Mouse (Mus musculus) c-Kit-positive CD71-negative TER-119-negative erythroid progenitor cells, embryonic 14.5 days (primary cell): ENCODE data around the gene Psma6.

Source experiments
- DNase-seq: peaks from one replicate; pipeline ENCODE4 v3.0.0-alpha.2; 2013; ENCODE audit warnings: low read depth

Psma6 gene

DNA sequence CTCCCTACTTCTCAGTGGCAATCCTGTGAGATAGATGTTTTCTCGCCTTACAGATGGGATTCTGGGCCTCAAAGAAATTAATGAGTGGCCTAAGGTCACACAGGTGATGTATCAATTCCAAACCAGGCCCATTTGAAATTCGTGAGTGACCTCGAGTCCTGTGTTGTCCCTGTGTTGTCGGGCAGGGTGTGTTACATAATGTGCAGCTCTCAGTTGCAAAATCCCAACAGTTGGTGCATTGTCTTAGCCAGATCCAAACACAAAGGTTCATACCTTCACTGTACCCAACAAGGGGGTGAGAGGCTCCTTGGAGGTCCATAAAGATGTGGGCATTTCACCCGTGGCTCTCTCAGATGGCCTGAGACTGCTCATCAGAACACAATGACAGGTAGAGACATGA is 56.4 kb downstream of the Psma6 start:
- no peak for DNase-seq

DNA sequence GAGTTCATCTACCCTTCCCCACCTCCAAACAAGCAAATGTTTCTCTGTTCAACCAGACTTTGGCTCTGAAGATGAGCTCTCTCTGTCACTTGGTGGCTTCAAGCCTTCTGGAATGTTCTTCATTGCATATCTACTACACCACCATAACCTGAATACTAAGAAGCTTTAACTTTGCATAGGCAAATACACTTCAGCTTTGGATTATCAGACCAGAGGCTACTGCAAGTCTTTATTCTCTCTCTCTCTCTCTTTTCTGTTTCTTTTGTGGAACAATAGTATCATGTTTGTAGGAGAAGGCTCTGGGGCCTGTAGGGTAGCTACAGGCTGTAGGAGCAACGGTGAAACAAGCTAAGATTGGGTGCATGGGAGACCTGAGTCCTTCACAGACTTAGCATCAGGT is 58.2 kb downstream of the Psma6 start:
- no peak for DNase-seq

DNA sequence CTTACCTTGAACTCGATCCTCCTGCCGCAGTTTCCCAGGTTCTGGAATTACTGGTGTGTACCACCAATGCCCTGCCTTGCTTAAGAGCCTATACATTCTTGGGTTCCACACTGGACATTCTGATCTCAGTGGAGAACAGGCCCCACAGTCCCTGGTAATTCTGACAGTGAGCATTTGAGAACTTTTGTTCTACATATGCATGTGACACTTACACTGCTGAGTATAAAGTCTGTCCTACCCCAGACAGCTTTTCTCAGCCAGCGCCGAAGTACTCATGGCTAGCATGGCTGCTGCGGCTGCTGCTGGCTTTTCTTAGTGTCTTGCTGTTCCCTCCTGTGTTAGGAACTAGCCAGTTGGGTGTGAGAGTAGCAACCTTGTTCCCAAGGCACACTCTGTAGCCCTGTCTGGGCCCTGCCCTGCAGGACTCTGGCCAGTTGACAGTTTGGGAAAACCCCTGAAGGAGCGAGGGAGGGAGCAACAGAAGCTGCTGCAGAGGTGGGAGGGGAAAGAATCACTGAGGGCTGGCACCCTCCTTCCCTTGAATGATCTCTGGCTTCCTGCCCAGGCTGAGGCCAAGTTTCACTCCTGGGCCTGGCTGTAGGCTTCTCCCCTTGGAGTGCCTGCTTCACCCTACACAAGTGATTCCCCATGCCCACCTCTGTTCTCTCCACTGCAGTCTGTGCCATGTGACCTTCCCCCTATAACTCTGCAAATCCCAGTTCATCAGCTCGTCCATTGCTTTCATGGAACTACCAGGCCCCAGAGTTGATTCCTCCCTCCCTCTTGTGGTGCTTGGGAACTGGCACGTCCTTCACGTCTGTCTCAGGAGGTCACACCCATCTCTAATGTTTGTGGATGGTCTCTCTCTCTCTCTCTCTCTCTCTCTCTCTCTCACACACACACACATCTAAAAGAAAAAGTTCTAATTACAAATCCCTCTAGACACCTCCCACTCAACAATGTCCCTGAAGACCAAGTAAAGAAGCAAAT is 59.1 kb downstream of the Psma6 start:
- no peak for DNase-seq

DNA sequence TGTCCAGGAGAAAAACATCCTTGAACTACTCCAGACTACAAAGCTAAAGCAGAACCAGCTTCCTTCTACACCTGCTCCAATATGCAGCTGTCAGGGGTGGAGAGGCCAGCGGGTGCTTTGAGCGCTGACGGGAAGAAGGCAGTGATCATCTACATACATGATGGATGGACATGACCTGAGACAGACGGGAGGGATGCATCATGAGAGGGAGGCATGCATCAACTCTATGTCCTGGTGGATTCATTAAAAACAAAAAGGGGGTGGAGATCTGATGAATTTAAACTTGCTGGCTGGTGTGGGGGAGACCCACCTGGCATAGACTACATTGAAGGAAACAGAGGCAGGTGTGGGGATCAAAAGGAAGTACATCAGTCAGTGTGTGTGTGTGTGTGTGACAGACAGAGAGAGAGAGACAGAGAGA is 60.0 kb downstream of the Psma6 start:
- DNase-seq, result no peak

DNA sequence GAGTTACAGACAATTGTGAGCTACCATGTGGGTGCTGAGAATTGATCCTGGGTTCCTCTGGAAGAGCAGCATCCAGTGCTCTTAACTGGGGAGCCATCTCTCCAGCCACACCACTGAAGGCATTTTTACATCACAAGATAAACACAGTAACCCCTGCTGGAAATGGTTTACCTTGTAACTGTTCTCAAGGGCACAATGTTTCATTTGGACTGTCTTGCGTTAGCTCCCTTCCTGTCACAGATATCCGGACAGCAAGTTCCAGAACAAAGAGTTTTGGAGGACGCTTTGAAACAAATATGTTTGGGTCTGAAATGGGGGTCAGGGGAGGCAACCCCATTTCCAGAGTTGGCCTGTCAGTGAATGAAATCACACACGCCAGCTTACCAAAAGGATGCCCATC is 61.6 kb downstream of the Psma6 start:
- no peak for DNase-seq

DNA sequence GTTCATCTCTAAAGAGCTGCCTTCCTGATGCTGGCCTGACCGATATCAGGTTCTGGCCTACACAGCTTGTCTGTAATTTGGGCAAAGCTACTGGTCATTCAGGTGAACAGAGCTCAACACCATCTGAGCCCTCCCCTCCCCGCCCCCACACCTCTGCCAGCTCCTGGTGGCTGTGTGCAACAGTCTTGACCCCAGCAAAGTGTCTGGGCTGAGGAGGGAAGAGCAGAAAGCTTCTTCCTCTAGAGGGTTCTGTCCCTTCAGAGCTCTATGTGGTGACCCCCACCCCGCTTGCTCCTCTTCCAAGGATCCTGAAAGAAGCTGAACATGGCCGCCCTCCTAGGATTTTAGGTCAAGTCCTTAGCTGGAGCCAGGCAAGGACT is 62.3 kb downstream of the Psma6 start:
- DNase-seq, result no peak

DNA sequence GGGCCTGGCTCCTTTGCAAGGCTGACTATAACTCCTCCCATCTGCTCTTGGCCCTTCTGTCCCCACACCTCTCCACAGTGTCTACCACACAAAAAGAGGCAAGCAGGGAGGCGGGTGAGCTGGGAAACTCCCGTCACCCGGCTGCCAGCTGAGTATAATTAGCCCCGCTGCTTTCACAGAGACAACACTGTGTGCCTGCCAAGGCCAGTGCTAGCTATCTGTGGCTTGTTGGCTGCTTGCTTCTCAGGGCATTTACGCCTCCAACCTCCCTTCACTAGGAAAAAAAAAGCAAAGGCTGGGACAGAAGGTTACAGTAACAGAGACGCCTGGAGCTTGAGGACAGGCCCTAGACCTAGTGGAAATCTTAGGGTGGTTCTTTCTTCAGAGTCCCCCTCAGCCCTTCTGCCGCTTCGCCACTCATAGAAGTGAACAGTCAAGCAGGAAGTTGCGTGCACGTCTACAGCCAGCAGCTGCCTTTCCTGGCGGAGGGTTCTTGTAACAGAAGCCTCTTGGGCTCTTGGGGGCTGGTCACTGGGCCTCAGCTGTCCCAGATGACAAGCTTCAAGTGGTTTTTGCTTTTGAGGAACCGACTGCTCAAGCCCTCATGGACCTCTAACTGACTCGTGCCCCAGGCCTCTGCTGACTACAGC is 62.8 kb downstream of the Psma6 start:
- DNase-seq, result peak; percentile 55

DNA sequence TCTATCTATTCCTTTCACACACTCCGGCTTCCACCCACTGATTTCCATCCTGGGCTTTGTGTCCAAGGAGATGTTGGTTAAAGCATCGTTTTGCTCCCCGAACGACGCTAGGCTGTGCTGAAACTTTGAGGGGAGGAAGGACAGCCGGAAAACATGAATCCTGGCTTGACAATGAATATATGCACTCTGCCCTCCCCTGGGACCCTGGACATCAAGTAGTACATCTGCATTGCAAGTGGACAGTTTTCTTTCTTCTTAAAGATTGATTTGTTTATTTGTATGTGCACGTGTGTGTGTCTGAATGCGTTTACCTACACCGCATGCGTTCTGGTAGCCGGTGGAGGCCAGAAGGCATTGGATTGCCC is 63.4 kb downstream of the Psma6 start:
- no peak for DNase-seq

DNA sequence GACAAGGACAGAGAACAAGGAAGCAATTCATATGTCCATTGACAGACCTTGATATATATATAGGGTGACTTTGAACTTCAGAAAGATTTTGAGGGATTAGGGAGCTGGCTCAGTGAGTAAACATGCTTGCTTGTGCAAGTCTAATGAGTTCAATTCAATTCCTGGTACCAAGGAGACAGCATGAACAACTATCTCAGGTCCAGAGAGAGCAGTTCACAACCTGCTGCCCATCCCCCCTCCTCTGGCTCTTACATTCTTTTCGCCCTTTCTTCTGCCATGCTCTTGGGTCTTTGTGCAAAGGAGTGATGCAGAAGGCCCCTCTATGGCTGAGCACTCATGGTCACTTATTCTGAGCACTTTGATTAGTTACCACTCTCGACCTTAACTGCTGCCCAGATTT is 64.4 kb downstream of the Psma6 start:
- no peak for DNase-seq

DNA sequence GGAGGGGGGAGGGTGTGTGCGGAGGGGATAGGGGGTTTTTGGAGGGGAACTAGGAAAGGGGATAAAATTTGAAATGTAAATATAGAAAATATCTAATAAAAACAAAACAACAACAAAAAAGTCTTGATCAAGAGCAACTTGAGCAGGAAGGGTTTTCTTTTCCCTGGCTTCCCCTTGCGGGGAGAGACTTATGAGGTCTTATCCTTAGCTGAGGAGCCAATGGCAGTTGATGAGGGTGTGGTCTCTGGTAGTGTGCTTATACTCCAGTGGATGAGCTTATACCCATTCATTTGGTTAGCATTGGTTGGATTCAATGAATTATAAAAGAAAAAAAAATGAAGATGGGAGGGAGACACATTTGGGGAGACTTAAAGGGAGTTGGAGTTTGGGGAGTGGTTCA is 65.0 kb downstream of the Psma6 start:
- no peak for DNase-seq

DNA sequence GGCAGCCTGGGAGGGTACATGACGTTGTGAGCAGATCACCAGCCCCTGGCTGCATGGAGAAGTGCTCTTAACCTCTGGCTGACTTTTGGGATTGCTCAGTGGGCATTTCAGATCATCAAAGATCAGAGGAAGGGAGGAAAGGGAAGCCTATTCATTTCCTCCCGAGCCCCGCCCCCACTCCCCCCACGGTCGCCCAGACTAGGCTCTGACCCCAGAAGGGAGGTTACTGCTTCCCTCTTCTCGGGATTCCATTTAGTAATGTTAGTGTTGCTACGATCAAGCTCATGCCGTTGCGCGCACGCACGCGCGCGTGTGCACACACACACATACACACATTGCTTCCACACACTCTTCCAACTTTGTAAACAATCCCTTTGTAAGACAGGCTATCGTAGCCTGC is 66.4 kb downstream of the Psma6 start:
- no peak for DNase-seq

DNA sequence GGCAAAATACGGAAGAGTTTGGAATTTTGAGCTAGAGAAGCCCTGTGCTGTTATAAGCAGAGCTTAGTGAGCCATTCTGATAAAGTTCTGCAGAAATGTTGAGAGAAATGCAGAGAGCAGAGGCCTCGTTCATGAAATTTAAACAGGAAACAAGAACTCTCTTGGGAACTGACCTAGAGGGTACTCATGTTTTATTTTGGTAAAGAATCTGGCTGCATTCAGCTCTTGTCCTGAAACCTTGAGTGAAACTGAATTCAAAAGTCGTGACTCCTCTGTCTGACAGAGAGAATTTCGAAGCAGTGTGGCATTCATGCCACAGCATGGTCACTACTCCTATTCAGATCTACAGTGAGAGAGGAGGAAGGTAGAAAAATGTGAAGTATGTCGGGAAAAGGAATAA is 68.8 kb downstream of the Psma6 start:
- DNase-seq, result no peak

DNA sequence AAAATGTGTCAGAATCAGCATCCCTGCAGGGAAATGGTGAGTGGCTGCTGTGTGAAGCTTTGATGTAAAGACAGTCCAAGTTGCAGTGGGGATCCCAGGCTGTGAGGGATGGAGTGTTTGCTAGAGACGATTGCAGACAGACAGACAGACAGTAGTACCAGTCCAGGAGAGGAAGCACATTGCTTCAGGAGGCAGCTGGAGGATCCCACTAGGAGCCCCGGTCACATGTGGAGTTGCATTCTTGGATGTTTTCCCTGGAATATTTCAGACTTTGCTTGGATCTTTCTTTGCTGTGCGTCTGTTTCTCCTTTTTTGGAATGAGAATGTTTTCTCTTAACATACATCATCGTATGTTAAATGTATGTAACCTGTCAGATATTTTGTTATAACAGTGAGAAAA is 69.9 kb downstream of the Psma6 start:
- DNase-seq, result no peak

DNA sequence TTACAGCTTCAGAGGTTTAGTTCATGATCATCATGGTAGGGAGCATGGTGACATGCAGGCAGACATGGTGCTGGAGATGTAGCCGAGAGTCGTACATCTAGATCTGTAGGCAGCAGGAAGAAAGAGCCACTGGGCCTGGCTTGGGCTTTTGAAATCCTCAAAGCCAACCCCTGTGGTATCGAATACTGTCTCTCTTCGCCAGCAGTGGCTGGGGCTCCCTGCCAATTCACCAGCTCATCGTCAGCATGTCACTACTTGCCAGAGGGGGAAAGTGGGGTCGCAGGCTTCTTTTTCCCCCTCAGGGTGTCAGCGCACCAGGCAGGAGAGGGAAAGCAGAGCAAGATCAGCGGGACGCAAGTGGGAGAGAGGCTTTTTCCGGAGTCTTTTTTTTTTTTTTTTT is 71.2 kb downstream of the Psma6 start:
- no peak for DNase-seq

DNA sequence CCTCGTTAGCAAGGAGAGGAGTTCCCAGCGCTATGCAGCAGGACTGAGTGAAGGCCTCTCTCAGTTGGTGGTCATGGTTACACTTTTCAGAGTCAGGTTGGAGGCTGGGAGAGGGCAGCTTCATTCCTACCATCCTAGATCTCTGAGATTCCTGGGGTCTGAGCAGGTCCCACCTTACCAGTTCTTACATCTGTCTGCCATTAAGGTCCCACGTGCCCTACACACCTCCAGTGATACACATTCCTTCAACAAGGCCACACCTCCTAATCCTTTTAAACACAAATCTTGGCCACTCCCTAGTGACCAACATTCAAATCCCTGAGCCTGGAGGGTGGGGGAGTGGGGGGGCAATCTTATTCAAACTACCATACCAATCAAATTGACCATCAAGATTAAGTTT is 72.1 kb downstream of the Psma6 start:
- no peak for DNase-seq

DNA sequence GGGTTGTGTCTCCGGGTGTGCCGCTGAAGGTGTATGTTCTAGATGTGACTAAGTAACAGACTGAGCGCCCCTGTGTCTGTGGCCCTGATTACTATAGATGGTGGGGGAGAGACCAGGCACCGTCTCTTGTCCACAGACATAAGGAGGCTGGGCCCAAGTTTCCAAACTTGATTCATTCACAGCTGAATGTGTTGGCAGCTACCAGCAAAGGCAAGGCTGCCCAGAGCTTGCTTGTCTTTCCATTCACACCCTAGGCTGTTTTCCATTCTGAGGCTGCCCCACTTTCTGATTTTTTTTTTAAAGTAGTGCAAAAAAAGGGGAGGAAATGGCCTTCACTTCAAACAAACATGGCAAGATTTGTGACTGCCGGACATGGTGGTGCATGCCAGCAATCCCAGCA is 72.9 kb downstream of the Psma6 start:
- DNase-seq, result no peak

DNA sequence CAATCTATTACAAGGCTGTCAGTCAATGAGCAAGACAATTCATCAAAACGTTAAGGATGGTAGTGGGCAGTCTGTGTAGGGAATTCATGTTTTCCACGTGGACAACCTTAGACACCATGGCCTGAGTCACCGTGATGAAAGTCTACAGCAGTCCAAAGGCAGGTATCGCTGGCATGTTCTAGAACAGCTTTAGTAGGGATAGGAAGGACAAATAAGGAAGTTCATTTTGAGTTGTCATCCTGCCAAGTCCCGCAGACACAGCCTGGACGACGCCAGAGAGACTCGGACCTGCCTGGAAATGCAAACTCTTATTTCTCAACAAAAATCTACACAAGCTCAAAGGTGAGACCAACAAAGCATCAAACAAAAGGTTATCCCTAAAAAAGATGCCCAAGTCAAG is 75.7 kb downstream of the Psma6 start:
- no peak for DNase-seq

DNA sequence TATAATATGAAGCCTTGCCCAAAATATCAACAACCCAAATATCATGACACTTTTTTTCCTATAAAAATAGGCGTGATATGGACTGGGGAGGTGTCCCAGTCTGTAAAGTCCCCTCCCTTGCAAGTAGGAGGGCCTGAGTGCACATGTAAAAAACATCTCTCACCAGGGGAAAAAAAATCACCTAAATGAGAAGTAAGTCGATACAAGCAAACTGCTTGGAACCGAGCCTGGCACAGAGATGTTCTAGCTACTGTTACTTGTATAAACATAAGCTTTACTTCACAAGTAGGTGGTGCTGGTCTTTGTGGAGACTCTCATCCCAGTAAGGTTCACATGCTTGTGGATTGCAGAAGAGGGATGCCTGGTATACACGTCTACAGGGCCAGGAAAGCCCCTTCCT is 76.9 kb downstream of the Psma6 start:
- no peak for DNase-seq

DNA sequence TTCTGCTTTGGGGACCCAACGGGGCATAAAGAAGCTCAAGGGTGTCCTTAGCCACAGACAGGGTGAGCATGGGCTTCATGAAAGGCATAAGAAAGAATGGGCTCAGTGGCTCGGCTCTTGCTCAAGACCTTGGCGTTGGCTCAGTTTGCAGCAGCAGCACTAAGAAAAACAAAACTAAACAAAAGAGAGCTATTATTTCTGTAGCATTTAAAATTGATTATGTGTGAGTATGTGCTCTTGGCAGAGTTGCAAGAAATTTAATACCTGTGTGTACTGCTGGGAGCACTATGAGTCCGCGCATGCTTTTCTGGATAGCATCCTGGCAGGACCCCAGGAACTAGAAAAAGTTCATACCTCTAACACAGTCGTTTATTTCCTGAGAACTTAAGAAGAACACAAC is 77.7 kb downstream of the Psma6 start:
- DNase-seq, result no peak

DNA sequence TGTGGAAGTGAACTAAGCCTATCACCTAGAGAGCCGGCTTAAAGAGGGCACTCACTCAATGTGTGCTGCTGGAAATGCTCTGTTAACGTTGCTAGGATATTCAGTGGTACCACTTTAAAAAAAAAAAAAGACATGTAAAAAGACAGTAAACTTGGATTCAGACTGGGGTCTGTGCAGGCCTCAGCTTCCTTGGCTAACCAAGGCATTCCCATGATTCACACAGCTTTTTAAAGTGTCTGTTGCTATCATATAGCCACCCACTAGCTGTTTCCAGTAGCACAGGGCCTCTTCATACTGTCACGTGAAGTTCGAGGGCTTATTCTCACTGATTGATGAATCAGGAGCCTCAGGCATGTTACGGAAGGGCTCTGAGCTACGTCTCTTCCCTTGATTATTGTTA is 78.4 kb downstream of the Psma6 start:
- DNase-seq, result no peak

DNA sequence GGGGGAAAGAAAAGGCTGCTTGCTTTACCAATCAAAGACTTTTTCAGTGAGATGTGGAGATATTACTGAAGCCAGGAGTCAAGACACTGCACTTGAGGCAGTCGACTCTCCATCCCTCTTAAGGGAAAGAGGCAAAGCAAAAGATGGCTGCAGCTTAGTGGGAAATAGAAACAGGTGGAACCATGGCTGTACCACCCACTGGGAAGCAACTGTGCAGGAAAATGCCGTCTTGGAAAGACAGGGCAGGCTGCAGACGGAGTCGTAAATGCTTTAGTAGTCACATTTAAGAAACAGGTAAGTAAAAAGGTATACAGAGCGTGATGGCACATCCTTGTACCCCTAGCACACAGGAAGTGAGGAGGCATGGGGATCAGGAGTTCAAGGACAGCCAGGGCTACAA is 79.1 kb downstream of the Psma6 start:
- no peak for DNase-seq

DNA sequence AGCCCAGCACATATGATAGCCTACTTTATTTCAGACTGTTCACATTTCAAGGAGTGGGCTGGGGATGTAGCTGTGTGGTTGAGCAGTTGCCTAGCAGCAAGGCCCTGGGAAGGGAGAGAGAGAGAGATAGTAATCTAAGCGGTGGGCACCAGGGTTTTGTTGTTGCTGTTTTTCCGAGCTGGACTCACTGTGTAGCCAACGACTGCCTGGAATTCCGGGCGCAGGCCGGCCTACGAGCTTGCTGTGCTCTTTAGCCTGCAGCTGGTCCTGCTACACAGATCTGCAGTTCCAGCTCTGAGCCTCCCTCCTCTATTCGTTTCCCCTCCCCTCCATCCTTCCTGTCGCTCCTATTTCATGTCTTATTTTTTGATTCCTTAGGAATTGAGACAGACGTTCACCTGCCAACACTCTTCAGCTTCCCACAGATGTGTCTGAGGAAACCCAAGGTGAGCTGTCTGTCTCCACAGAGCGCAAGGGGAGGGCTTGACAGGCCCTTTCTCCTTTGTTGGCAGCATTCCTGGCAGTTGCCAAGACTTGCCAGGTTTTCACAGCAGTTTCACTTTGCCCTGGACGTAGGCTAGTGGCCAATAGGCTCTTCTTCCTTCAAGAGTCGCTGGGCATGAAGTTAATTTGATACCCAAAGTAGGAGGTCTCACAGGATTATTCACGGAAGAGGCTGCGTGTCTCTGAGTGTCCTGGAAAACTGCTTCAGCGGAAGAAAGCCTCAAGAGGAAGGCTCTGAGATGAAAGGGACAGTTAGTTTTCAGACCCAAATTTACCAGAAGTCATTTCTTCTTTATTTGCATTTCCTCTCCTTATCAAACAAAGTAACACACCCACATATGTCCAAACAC is 80.2 kb downstream of the Psma6 start:
- no peak for DNase-seq

DNA sequence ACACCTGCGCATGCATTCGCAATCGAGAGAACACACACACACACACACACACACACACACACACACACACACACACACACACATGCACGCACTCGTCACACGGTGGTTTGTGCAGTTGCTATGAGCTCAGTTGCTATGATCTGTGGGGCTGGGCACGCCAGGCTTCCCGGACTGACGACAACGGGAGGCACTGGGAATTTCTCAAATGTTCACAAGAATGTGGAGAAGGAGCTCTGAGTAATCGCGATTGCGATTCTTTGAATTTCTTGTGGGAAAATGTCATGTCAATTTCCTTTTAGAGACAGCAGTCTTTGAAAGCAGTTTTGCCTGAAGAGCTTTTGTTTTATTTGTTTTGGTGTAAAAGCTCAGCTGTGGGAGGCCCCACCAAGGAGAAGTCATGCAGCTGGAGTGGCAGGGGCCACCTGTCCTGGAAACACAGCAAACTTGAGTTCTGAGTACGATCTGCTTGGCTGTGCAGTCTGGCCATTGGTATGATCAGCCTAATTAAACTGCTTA is 80.9 kb downstream of the Psma6 start:
- DNase-seq, result no peak
